Mouse (Mus musculus): ENCODE data around the gene Cdk5rap3.

Gene Cdk5rap3

GRCm38 (mm10) chr11:96861446-96861845 is 54.9 kb downstream of the Cdk5rap3 start:
- no peak for DNase-seq (ENCODE audit: low read depth in 1 of 2, low spot score in 2 of 2)

- peak in 1 of 2 experiments; percentile 52 for DNase-seq (ENCODE audit: low read depth in 1 of 2, low spot score in 2 of 2)
Observed at GRCm38 (mm10) chr11:96860564-96860963, 55.7 kb downstream of the Cdk5rap3 start.

GRCm38 (mm10) chr11:96859635-96860034 is 56.7 kb downstream of the Cdk5rap3 start:
- DNase-seq (ENCODE audit: low read depth in 1 of 2, low spot score in 2 of 2): no peak

GRCm38 (mm10) chr11:96857446-96857845 is 58.9 kb downstream of the Cdk5rap3 start:
- DNase-seq (ENCODE audit: low read depth in 1 of 2, low spot score in 2 of 2): no peak

Measured in monocyte, adult 2 months (primary cell).